Mouse (Mus musculus): ENCODE results near the gene Ednrb. TPM values are rescaled to one million over a fixed set of nuclear protein-coding genes. Genes with fewer than 3 reads are reported as not detected.

Ednrb gene
- polyA plus RNA-seq, 1 experiment: 9.7 TPM

DNA sequence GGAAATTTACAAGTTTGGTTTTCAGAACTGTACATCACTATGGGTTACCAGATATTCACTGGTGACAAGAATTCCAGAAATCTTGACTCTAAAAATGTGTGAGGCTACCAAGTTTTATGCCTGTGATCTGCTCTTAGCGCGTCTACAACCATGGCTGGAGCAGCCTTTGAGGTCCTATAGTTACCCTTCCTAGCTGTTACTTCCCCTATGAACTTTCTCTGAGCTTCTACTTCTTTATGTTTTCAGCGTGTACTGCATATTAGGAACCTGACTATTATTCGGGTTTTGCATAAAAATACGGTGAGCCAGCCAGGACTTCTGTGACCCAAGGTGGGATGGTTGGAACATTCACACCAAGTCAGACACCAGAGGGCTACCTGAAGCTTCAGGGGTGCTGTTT is 18.3 kb downstream of the Ednrb start:
- TF ChIP-seq CTCF (conservative IDR thresholded peaks at IDR 0.05; ENCODE audit: insufficient read depth, insufficient read length, low read depth, low read length) (no peak), POLR2A (IDR thresholded peaks at IDR 0.05; ENCODE audit: low read depth, low read length) (no peak)
- no peak overlapping the region for H3K27ac ChIP-seq (ENCODE audit: insufficient read depth, low read depth, low read length)
- 93% methylated on average over 5 of the region's 5 CpGs for WGBS
- H3K4me3 ChIP-seq (ENCODE audit: insufficient read depth, low read depth, low read length): no peak overlapping the region
- no peaks in the 10 kb centered on the region for H3K27me3 ChIP-seq (replicated peaks; ENCODE audit: control insufficient read depth, insufficient read depth, low read length)
- no peaks in the 10 kb centered on the region for H3K4me1 ChIP-seq (ENCODE audit: control insufficient read depth, insufficient read depth, low read length)
- DNase-seq: no peak
- no peaks in the 10 kb centered on the region for H3K36me3 ChIP-seq (ENCODE audit: control insufficient read depth, insufficient read depth, low read length)

DNA sequence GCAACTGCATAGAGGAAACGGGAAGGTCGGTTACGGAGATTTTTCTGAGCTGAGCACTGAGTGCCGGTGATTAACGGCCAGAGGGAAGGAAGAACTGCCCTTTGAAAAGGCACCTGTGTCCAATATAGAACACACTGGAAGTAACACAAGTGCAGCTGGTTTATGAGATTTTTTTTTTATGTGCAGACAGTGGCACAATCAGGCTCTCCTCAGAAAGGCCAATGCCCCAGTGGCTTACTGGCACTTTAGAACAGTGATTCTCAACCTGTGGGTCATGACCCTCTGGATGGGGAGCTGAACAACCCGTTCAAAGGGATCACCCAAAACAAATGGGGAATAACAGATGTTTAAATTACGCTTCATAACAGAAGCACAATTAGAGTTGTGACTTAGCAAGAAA is 20.7 kb downstream of the Ednrb start:
- H3K4me1 ChIP-seq (ENCODE audit: control insufficient read depth, insufficient read depth, low read length): no peaks in the 10 kb centered on the region
- no peaks in the 10 kb centered on the region for H3K27me3 ChIP-seq (replicated peaks; ENCODE audit: control insufficient read depth, insufficient read depth, low read length)
- no peaks in the 10 kb centered on the region for H3K36me3 ChIP-seq (ENCODE audit: control insufficient read depth, insufficient read depth, low read length)
- H3K4me3 ChIP-seq (ENCODE audit: insufficient read depth, low read depth, low read length): no peak overlapping the region
- WGBS: 31% methylated on average over 7 of the region's 7 CpGs
- TF ChIP-seq POLR2A (IDR thresholded peaks at IDR 0.05; ENCODE audit: low read depth, low read length): no peak
- no peak for TF ChIP-seq CTCF (conservative IDR thresholded peaks at IDR 0.05; ENCODE audit: insufficient read depth, insufficient read length, low read depth, low read length)
- H3K27ac ChIP-seq (ENCODE audit: insufficient read depth, low read depth, low read length): no peak overlapping the region
- no peak for DNase-seq

DNA sequence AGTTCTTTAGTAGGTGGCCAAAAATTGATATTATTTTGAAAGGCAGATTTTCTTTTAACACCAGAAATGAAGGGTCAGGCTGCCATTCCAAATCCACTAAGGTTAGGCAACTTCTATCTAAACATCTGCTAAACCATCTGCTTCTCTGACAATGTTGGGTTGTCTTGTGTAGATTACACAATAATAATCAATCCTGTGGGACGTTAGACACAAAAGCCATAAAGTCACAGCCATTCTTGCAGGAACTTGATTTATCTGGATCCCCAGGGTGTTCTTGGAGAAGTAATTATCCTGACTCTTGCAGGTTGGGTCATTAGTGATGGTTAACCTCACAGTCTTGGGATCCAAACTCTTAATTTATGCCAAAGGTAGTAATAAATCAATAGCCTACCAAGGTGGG is 21.6 kb downstream of the Ednrb start:
- 24% methylated on average over 1 of the region's 1 CpGs for WGBS
- no peak for DNase-seq
- H3K27me3 ChIP-seq (replicated peaks; ENCODE audit: control insufficient read depth, insufficient read depth, low read length): no peaks in the 10 kb centered on the region
- TF ChIP-seq CTCF (conservative IDR thresholded peaks at IDR 0.05; ENCODE audit: insufficient read depth, insufficient read length, low read depth, low read length) (no peak), POLR2A (IDR thresholded peaks at IDR 0.05; ENCODE audit: low read depth, low read length) (no peak)
- H3K36me3 ChIP-seq (ENCODE audit: control insufficient read depth, insufficient read depth, low read length): no peaks in the 10 kb centered on the region
- no peak overlapping the region for H3K4me3 ChIP-seq (ENCODE audit: insufficient read depth, low read depth, low read length)
- H3K4me1 ChIP-seq (ENCODE audit: control insufficient read depth, insufficient read depth, low read length): no peaks in the 10 kb centered on the region
- no peak overlapping the region for H3K27ac ChIP-seq (ENCODE audit: insufficient read depth, low read depth, low read length)

DNA sequence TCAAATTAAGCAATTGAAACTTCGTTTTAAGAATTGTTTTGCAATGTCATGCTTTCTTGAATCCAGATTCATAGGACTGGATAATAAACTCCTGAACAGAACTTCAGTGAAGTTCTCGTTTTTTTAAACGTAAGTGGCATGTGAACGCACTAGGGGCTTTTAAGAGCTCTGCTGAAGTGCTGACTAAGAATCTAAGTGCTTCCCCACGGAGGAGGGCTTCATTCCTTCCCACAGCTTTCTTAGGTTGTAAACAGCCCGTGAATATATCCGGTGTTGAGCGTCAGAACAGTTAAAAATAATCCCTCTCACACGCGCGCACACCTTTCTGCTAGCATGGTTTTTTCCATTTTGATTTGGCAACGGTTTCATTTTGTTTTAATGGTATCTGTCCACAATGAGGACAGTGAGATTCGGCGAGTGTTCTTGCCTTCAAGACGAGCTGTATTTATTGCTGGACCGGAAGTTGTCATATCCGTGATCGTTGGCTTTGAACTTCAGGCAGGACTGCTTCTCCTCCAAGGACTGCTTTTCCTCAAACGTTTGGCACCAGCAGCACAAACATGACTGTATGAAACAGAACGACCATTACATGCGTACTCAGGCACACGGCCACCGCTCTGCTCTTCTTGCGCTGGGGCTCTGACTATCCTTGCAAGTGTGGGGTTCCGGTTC is 27.4 kb downstream of the Ednrb start:
- no peaks in the 10 kb centered on the region for H3K27me3 ChIP-seq (replicated peaks; ENCODE audit: control insufficient read depth, insufficient read depth, low read length)
- H3K36me3 ChIP-seq (ENCODE audit: control insufficient read depth, insufficient read depth, low read length): no peaks in the 10 kb centered on the region
- H3K4me1 ChIP-seq (ENCODE audit: control insufficient read depth, insufficient read depth, low read length): 0 out of 2 replicates have a peak, but pooled peaks cover 3% of the 10 kb centered on the region
- H3K4me3 ChIP-seq (ENCODE audit: insufficient read depth, low read depth, low read length): no peak overlapping the region
- WGBS: 62% methylated on average over 25 of the region's 25 CpGs
- H3K27ac ChIP-seq (ENCODE audit: insufficient read depth, low read depth, low read length): peak overlapping the region; percentile 49; the same call in 1 of the 2 replicates
- TF ChIP-seq POLR2A (IDR thresholded peaks at IDR 0.05; ENCODE audit: low read depth, low read length) (no peak), CTCF (conservative IDR thresholded peaks at IDR 0.05; ENCODE audit: insufficient read depth, insufficient read length, low read depth, low read length) (no peak)
- peak; percentile 88 for DNase-seq

DNA sequence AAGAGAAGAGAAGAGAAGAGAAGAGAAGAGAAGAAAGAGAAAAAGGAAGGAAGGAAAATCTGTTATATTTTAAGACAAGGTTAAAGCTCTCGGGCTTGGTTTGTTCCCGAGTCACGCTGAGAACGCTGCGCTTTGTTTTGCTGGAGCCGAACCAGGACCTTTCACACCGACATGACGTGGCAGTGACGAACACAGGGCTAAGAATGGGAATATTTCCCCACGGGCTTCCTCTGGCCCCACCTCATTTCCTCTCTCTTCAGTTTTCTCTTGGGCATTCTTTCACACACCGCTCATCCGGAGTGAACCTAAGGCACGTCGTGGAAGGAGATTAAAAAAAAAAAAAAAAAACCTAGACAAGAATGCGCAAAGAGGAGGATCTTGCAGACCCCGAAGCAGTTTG is 28.7 kb downstream of the Ednrb start:
- Histone ChIP-seq H3K27ac (ENCODE audit: insufficient read depth, low read depth, low read length) (peak overlapping the region; percentile 93), H3K4me3 (ENCODE audit: insufficient read depth, low read depth, low read length) (no peak overlapping the region), H3K4me1 (ENCODE audit: control insufficient read depth, insufficient read depth, low read length) (0 out of 2 replicates have a peak, but pooled peaks cover 3% of the 10 kb centered on the region), H3K36me3 (ENCODE audit: control insufficient read depth, insufficient read depth, low read length) (no peaks in the 10 kb centered on the region), H3K27me3 (replicated peaks; ENCODE audit: control insufficient read depth, insufficient read depth, low read length) (no peaks in the 10 kb centered on the region)
- TF ChIP-seq POLR2A (IDR thresholded peaks at IDR 0.05; ENCODE audit: low read depth, low read length) (no peak), CTCF (conservative IDR thresholded peaks at IDR 0.05; ENCODE audit: insufficient read depth, insufficient read length, low read depth, low read length) (no peak)
- peak; percentile 86 for DNase-seq
- 59% methylated on average over 16 of the region's 16 CpGs for WGBS

DNA sequence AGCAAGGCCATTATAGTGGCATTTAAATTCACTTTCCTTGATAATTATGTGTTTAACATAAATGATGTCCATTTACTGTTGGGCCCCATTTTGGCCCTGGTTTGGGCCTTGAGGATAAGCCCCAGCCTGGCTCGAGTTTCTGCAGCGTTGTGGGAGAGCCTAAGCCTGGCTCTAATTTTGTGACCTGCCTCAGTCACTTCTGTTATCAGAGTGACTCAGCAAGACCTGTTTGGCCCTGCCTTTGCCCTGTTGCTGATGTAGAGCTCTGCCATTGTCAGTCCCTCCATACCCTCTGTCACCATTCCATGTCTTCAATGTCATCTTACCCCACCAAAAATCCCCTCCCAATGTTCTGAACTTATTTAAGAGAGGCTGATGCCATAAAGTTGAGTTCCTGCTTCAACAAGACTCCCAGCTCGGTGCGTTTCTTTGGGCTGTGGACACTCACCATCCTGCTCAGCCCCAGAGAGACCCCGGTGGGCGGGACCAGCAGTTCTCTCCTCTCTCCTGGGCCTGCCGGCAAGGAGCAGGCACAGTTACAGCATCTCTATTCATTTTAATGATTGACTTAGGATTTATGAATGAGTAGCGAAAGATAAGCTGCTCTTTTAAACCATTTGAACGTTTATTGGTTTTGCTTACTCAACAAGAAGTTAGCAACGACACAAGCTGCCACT is 30.0 kb downstream of the Ednrb start:
- Histone ChIP-seq H3K4me3 (ENCODE audit: insufficient read depth, low read depth, low read length) (no peak overlapping the region), H3K27me3 (replicated peaks; ENCODE audit: control insufficient read depth, insufficient read depth, low read length) (no peaks in the 10 kb centered on the region), H3K36me3 (ENCODE audit: control insufficient read depth, insufficient read depth, low read length) (no peaks in the 10 kb centered on the region), H3K4me1 (ENCODE audit: control insufficient read depth, insufficient read depth, low read length) (0 out of 2 replicates have a peak, but pooled peaks cover 3% of the 10 kb centered on the region), H3K27ac (ENCODE audit: insufficient read depth, low read depth, low read length) (no peak overlapping the region)
- TF ChIP-seq POLR2A (IDR thresholded peaks at IDR 0.05; ENCODE audit: low read depth, low read length) (no peak), CTCF (conservative IDR thresholded peaks at IDR 0.05; ENCODE audit: insufficient read depth, insufficient read length, low read depth, low read length) (no peak)
- DNase-seq: no peak
- WGBS: 62% methylated on average over 10 of the region's 10 CpGs

DNA sequence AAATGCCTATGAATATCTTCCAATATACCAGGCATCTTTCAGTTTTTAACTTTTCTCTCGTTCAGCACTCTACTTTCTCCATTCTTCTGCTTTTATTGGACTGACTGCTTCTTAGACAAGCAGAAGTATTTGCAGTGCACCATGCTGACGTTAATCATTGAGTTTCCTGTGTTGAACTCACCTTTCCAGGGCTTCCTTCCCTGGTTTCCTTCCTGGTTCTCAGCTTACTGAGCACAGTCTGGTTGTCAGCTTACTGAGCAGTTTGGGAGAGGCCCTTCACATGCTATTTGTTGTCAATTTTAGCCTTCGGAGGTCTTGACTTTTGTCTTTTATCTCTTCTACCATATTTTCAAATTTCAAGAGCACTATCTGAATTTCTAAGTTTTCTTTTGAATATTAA is 31.0 kb downstream of the Ednrb start:
- H3K36me3 ChIP-seq (ENCODE audit: control insufficient read depth, insufficient read depth, low read length): no peaks in the 10 kb centered on the region
- DNase-seq: peak; percentile 65
- no peak overlapping the region; the same call in 1 of the 2 replicates for H3K27ac ChIP-seq (ENCODE audit: insufficient read depth, low read depth, low read length)
- 55% methylated on average over 3 of the region's 3 CpGs for WGBS
- no peaks in the 10 kb centered on the region for H3K27me3 ChIP-seq (replicated peaks; ENCODE audit: control insufficient read depth, insufficient read depth, low read length)
- H3K4me3 ChIP-seq (ENCODE audit: insufficient read depth, low read depth, low read length): no peak overlapping the region
- TF ChIP-seq CTCF (conservative IDR thresholded peaks at IDR 0.05; ENCODE audit: insufficient read depth, insufficient read length, low read depth, low read length) (no peak), POLR2A (IDR thresholded peaks at IDR 0.05; ENCODE audit: low read depth, low read length) (no peak)
- H3K4me1 ChIP-seq (ENCODE audit: control insufficient read depth, insufficient read depth, low read length): 0 out of 2 replicates have a peak, but pooled peaks cover 3% of the 10 kb centered on the region
